Mouse (Mus musculus): ENCODE measurements around the gene Mtm1. TPM values are rescaled to one million over a fixed set of nuclear protein-coding genes. Genes with fewer than 3 reads are reported as not detected.

The Mtm1 gene
- polyA plus RNA-seq, 1 experiment from 2014 or later, result 5.1 TPM

- WGBS, result 81% methylated on average over 3 of the region's 3 CpGs
- ATAC-seq (ENCODE audit: insufficient number of reproducible peaks, low FRiP score, low TSS enrichment, low read depth), result no peak
- H3K4me2 ChIP-seq (replicated peaks), result no peak overlapping the region
Observed at GRCm38 (mm10) chrX:71218853-71219252, 8.3 kb downstream of the Mtm1 start.

GRCm38 (mm10) chrX:71220896-71221295 is 10.3 kb downstream of the Mtm1 start:
- H3K9me3 ChIP-seq (replicated peaks), result no peaks in the 10 kb centered on the region
- 59% methylated on average over 3 of the region's 3 CpGs for WGBS
- ATAC-seq (ENCODE audit: insufficient number of reproducible peaks, low FRiP score, low TSS enrichment, low read depth), result no peak

More at GRCm38 (mm10) chrX:71218853-71219252, 8.3 kb downstream of the Mtm1 start:
- Histone ChIP-seq H3K9me3 (replicated peaks) (no peaks in the 10 kb centered on the region), H3K27ac (replicated peaks) (no peak overlapping the region), H3K4me3 (replicated peaks) (no peak overlapping the region), H3K4me1 (no peaks in the 10 kb centered on the region), H3K27me3 (no peaks in the 10 kb centered on the region), H3K36me3 (no peaks in the 10 kb centered on the region), H3K9ac (no peak overlapping the region)

GRCm38 (mm10) chrX:71222648-71223408 is 12.3 kb downstream of the Mtm1 start:
- no peak for ATAC-seq (ENCODE audit: insufficient number of reproducible peaks, low FRiP score, low TSS enrichment, low read depth)
- Histone ChIP-seq H3K4me1 (no peaks in the 10 kb centered on the region), H3K4me2 (replicated peaks) (no peak overlapping the region), H3K9me3 (replicated peaks) (no peaks in the 10 kb centered on the region), H3K36me3 (no peaks in the 10 kb centered on the region), H3K9ac (no peak overlapping the region), H3K27ac (replicated peaks) (no peak overlapping the region), H3K4me3 (replicated peaks) (no peak overlapping the region), H3K27me3 (no peaks in the 10 kb centered on the region)
- WGBS, result 80% methylated on average over 4 of the region's 4 CpGs

More at GRCm38 (mm10) chrX:71220896-71221295, 10.3 kb downstream of the Mtm1 start:
- no peaks in the 10 kb centered on the region for H3K4me1 ChIP-seq
- no peaks in the 10 kb centered on the region for H3K27me3 ChIP-seq
- no peak overlapping the region for H3K4me3 ChIP-seq (replicated peaks)
- no peaks in the 10 kb centered on the region for H3K36me3 ChIP-seq
- no peak overlapping the region for H3K4me2 ChIP-seq (replicated peaks)
- no peak overlapping the region for H3K27ac ChIP-seq (replicated peaks)
- H3K9ac ChIP-seq, result no peak overlapping the region

GRCm38 (mm10) chrX:71226881-71227280 is 16.3 kb downstream of the Mtm1 start:
- WGBS, result 70% methylated on average over 5 of the region's 5 CpGs

GRCm38 (mm10) chrX:71228200-71228599 is 17.6 kb downstream of the Mtm1 start:
- WGBS, result 63% methylated on average over 3 of the region's 3 CpGs
- Histone ChIP-seq H3K27ac (replicated peaks) (no peak overlapping the region), H3K9ac (no peak overlapping the region)

More at GRCm38 (mm10) chrX:71226881-71227280, 16.3 kb downstream of the Mtm1 start:
- ATAC-seq (ENCODE audit: insufficient number of reproducible peaks, low FRiP score, low TSS enrichment, low read depth), result no peak
- Histone ChIP-seq H3K4me3 (replicated peaks) (no peak overlapping the region), H3K4me1 (no peaks in the 10 kb centered on the region), H3K4me2 (replicated peaks) (no peak overlapping the region), H3K27me3 (no peaks in the 10 kb centered on the region), H3K9ac (no peak overlapping the region), H3K36me3 (no peaks in the 10 kb centered on the region), H3K27ac (replicated peaks) (no peak overlapping the region), H3K9me3 (replicated peaks) (no peaks in the 10 kb centered on the region)

GRCm38 (mm10) chrX:71230847-71231246 is 20.3 kb downstream of the Mtm1 start:
- WGBS, result 88% methylated on average over 2 of the region's 2 CpGs
- H3K9ac ChIP-seq, result no peak overlapping the region
- no peaks in the 10 kb centered on the region for H3K27me3 ChIP-seq
- ATAC-seq (ENCODE audit: insufficient number of reproducible peaks, low FRiP score, low TSS enrichment, low read depth), result no peak
- H3K9me3 ChIP-seq (replicated peaks), result no peaks in the 10 kb centered on the region
- H3K36me3 ChIP-seq, result no peaks in the 10 kb centered on the region
- H3K4me3 ChIP-seq (replicated peaks), result no peak overlapping the region
- no peak overlapping the region for H3K27ac ChIP-seq (replicated peaks)
- H3K4me1 ChIP-seq, result no peaks in the 10 kb centered on the region
- H3K4me2 ChIP-seq (replicated peaks), result no peak overlapping the region

More at GRCm38 (mm10) chrX:71228200-71228599, 17.6 kb downstream of the Mtm1 start:
- Histone ChIP-seq H3K9me3 (replicated peaks) (no peaks in the 10 kb centered on the region), H3K4me3 (replicated peaks) (no peak overlapping the region), H3K27me3 (no peaks in the 10 kb centered on the region), H3K4me2 (replicated peaks) (no peak overlapping the region), H3K4me1 (no peaks in the 10 kb centered on the region), H3K36me3 (no peaks in the 10 kb centered on the region)
- ATAC-seq (ENCODE audit: insufficient number of reproducible peaks, low FRiP score, low TSS enrichment, low read depth), result no peak

- no peaks in the 10 kb centered on the region for H3K36me3 ChIP-seq
- H3K27me3 ChIP-seq, result no peaks in the 10 kb centered on the region
- ATAC-seq (ENCODE audit: insufficient number of reproducible peaks, low FRiP score, low TSS enrichment, low read depth), result no peak
- no peaks in the 10 kb centered on the region for H3K4me1 ChIP-seq
- H3K27ac ChIP-seq (replicated peaks), result no peak overlapping the region
- no peak overlapping the region for H3K9ac ChIP-seq
- 93% methylated on average over 1 of the region's 1 CpGs for whole genome bisulfite sequencing
- no peaks in the 10 kb centered on the region for H3K9me3 ChIP-seq (replicated peaks)
- H3K4me3 ChIP-seq (replicated peaks), result no peak overlapping the region
- H3K4me2 ChIP-seq (replicated peaks), result no peak overlapping the region
Observed at GRCm38 (mm10) chrX:71256422-71256821, 45.9 kb downstream of the Mtm1 start.

GRCm38 (mm10) chrX:71260857-71261256 is 50.3 kb downstream of the Mtm1 start:
- Histone ChIP-seq H3K4me1 (no peaks in the 10 kb centered on the region), H3K9me3 (replicated peaks) (no peaks in the 10 kb centered on the region), H3K27ac (replicated peaks) (no peak overlapping the region), H3K4me3 (replicated peaks) (no peak overlapping the region), H3K4me2 (replicated peaks) (no peak overlapping the region), H3K9ac (no peak overlapping the region), H3K27me3 (no peaks in the 10 kb centered on the region; the same call in 1 of the 2 replicates), H3K36me3 (no peaks in the 10 kb centered on the region)
- no peak for ATAC-seq (ENCODE audit: insufficient number of reproducible peaks, low FRiP score, low TSS enrichment, low read depth)
- 90% methylated on average over 4 of the region's 4 CpGs for WGBS

- Histone ChIP-seq H3K4me1 (no peaks in the 10 kb centered on the region), H3K4me3 (replicated peaks) (no peak overlapping the region), H3K9ac (no peak overlapping the region), H3K27me3 (no peaks in the 10 kb centered on the region; the same call in 1 of the 2 replicates), H3K4me2 (replicated peaks) (no peak overlapping the region), H3K36me3 (no peaks in the 10 kb centered on the region), H3K27ac (replicated peaks) (no peak overlapping the region), H3K9me3 (replicated peaks) (no peaks in the 10 kb centered on the region)
- no peak for ATAC-seq (ENCODE audit: insufficient number of reproducible peaks, low FRiP score, low TSS enrichment, low read depth)
- WGBS, result 69% methylated on average over 2 of the region's 2 CpGs
Observed at GRCm38 (mm10) chrX:71264316-71264715, 53.7 kb downstream of the Mtm1 start.

GRCm38 (mm10) chrX:71268972-71269371 is 58.4 kb downstream of the Mtm1 start:
- H3K27me3 ChIP-seq, result no peaks in the 10 kb centered on the region; the same call in 1 of the 2 replicates
- no peaks in the 10 kb centered on the region for H3K9me3 ChIP-seq (replicated peaks)
- ATAC-seq (ENCODE audit: insufficient number of reproducible peaks, low FRiP score, low TSS enrichment, low read depth), result no peak
- H3K4me1 ChIP-seq, result no peaks in the 10 kb centered on the region
- 62% methylated on average over 1 of the region's 1 CpGs for WGBS
- H3K27ac ChIP-seq (replicated peaks), result no peak overlapping the region
- no peak overlapping the region for H3K4me2 ChIP-seq (replicated peaks)
- H3K4me3 ChIP-seq (replicated peaks), result no peak overlapping the region
- H3K9ac ChIP-seq, result no peak overlapping the region
- H3K36me3 ChIP-seq, result no peaks in the 10 kb centered on the region

- Histone ChIP-seq H3K4me2 (replicated peaks) (no peak overlapping the region), H3K27me3 (no peaks in the 10 kb centered on the region), H3K36me3 (no peaks in the 10 kb centered on the region), H3K4me3 (replicated peaks) (no peak overlapping the region), H3K4me1 (no peaks in the 10 kb centered on the region), H3K9ac (no peak overlapping the region), H3K27ac (replicated peaks) (no peak overlapping the region), H3K9me3 (replicated peaks) (no peaks in the 10 kb centered on the region)
- 93% methylated on average over 3 of the region's 3 CpGs for WGBS
- ATAC-seq (ENCODE audit: insufficient number of reproducible peaks, low FRiP score, low TSS enrichment, low read depth), result no peak
Observed at GRCm38 (mm10) chrX:71274150-71274549, 63.6 kb downstream of the Mtm1 start.

- H3K4me3 ChIP-seq (replicated peaks), result no peak overlapping the region
- no peak for ATAC-seq (ENCODE audit: insufficient number of reproducible peaks, low FRiP score, low TSS enrichment, low read depth)
- H3K36me3 ChIP-seq, result no peaks in the 10 kb centered on the region
- no peaks in the 10 kb centered on the region for H3K27me3 ChIP-seq
- 80% methylated on average over 3 of the region's 3 CpGs for WGBS
- no peaks in the 10 kb centered on the region for H3K4me1 ChIP-seq
- no peak overlapping the region for H3K9ac ChIP-seq
- no peaks in the 10 kb centered on the region for H3K9me3 ChIP-seq (replicated peaks)
- no peak overlapping the region for H3K4me2 ChIP-seq (replicated peaks)
- no peak overlapping the region for H3K27ac ChIP-seq (replicated peaks)
Observed at GRCm38 (mm10) chrX:71285473-71285872, 74.9 kb downstream of the Mtm1 start.
